Mouse (Mus musculus): ENCODE data around the gene Ccdc92b. TPM values are rescaled to one million over a fixed set of nuclear protein-coding genes. Genes with fewer than 3 reads are reported as not detected.

Gene Ccdc92b
- total RNA-seq, 2 experiments from 2014 or later: 34.2 to 35.5 TPM

GRCm38 (mm10) chr11:74610545-74611176 is 8.7 kb upstream of the Ccdc92b start, which contains the start of gene Rap1gap2:
Gene Rap1gap2, minus strand, starts transcription at chr11:74610915.
- DNase-seq (ENCODE audit: low spot score in 2 of 2): peak; percentile 23 to 53

- DNase-seq (ENCODE audit: low spot score in 2 of 2): no peak
These were observed 8.0 kb upstream of the Ccdc92b start for GRCm38 (mm10) chr11:74611437-74611836.

- no peak for DNase-seq (ENCODE audit: low spot score in 2 of 2)
These were observed 6.0 kb upstream of the Ccdc92b start for GRCm38 (mm10) chr11:74613428-74613827.

- DNase-seq (ENCODE audit: low spot score in 2 of 2): no peak
These were observed 3.8 kb upstream of the Ccdc92b start for GRCm38 (mm10) chr11:74615571-74615970.

GRCm38 (mm10) chr11:74619956-74620300 is 523 bp downstream of the Ccdc92b start:
- DNase-seq (ENCODE audit: low spot score in 2 of 2): no peak

GRCm38 (mm10) chr11:74621974-74622669 is 2.7 kb downstream of the Ccdc92b start:
- DNase-seq (ENCODE audit: low spot score in 2 of 2): no peak

GRCm38 (mm10) chr11:74623693-74624092 is 4.3 kb downstream of the Ccdc92b start:
- no peak for DNase-seq (ENCODE audit: low spot score in 2 of 2)

GRCm38 (mm10) chr11:74625333-74625732 is 5.9 kb downstream of the Ccdc92b start:
- no peak for DNase-seq (ENCODE audit: low spot score in 2 of 2)

GRCm38 (mm10) chr11:74627481-74627880 is 8.1 kb downstream of the Ccdc92b start:
- DNase-seq (ENCODE audit: low spot score in 2 of 2): no peak

GRCm38 (mm10) chr11:74631880-74632789 is 12.7 kb downstream of the Ccdc92b start:
- DNase-seq (ENCODE audit: low spot score in 2 of 2): no peak

GRCm38 (mm10) chr11:74634490-74635275 is 15.3 kb downstream of the Ccdc92b start:
- DNase-seq (ENCODE audit: low spot score in 2 of 2): peak; percentile 61 to 77

GRCm38 (mm10) chr11:74637486-74637885 is 18.1 kb downstream of the Ccdc92b start:
- DNase-seq (ENCODE audit: low spot score in 2 of 2): no peak

GRCm38 (mm10) chr11:74637971-74638790 is 18.8 kb downstream of the Ccdc92b start:
- DNase-seq (ENCODE audit: low spot score in 2 of 2): peak; percentile 67 to 83

- no peak for DNase-seq (ENCODE audit: low spot score in 2 of 2)
These were observed 19.5 kb downstream of the Ccdc92b start for GRCm38 (mm10) chr11:74638791-74639411.

- no peak for DNase-seq (ENCODE audit: low spot score in 2 of 2)
These were observed 20.2 kb downstream of the Ccdc92b start for GRCm38 (mm10) chr11:74639628-74640027.

GRCm38 (mm10) chr11:74647966-74648365 is 28.6 kb downstream of the Ccdc92b start:
- DNase-seq (ENCODE audit: low spot score in 2 of 2): no peak

GRCm38 (mm10) chr11:74648676-74649075 is 29.3 kb downstream of the Ccdc92b start:
- DNase-seq (ENCODE audit: low spot score in 2 of 2): no peak

- peak; percentile 99 for DNase-seq (ENCODE audit: low spot score in 2 of 2)
These were observed 29.8 kb downstream of the Ccdc92b start, which contains the start of gene Cluh for GRCm38 (mm10) chr11:74649095-74649646. Gene Cluh, plus strand, starts transcription at chr11:74649495.

Data from left cerebral cortex, adult 18-20 months (tissue).